Mouse (Mus musculus) bone marrow macrophage, adult 2 months (primary cell): ENCODE data around the gene Ccdc6. TPM values are rescaled to one million over a fixed set of nuclear protein-coding genes. Genes with fewer than 3 reads are reported as not detected.

Source experiments
- H3K27ac ChIP-seq: 2 replicates; pipeline ENCODE4 v1.5.1; 2012; ENCODE audit warnings: low read depth, low read length; ENCODE audit not compliant: insufficient read depth
- H3K4me1 ChIP-seq: 2 replicates; pipeline ENCODE4 v1.6.1; 2012; ENCODE audit warnings: low read length; ENCODE audit not compliant: control insufficient read depth, insufficient read depth
- H3K4me3 ChIP-seq: 2 replicates; pipeline ENCODE4 v1.5.1; 2012; ENCODE audit warnings: mild to moderate bottlenecking, low read length, moderate library complexity; ENCODE audit not compliant: insufficient read depth
- CTCF ChIP-seq: IDR thresholded peaks from 2 replicates; pipeline ENCODE4 v1.5.1; 2012; ENCODE audit warnings: low read depth, mild to moderate bottlenecking, low read length, moderate library complexity
- POLR2A ChIP-seq: IDR thresholded peaks from 2 replicates; pipeline ENCODE4 v1.6.1; 2012; ENCODE audit warnings: mild to moderate bottlenecking, low read depth, low read length, borderline replicate concordance
- polyA plus RNA-seq: library from polyadenylated mRNA; stranded (reverse); fragments of >200 nt; gene quantifications from 2 replicates; pipeline ENCODE4 v1.2.4, GENCODE M21; 2012; ENCODE audit not compliant: missing spikeins, insufficient read depth, insufficient read length

Ccdc6 gene
- polyA plus RNA-seq, 1 experiment: 33.8 TPM

- no peak overlapping the region for H3K27ac ChIP-seq
- H3K4me1 ChIP-seq: no peaks in the 10 kb centered on the region
- H3K4me3 ChIP-seq: no peak overlapping the region
- TF ChIP-seq POLR2A (no peak), CTCF (no peak)
Measured at GRCm38 (mm10) chr10:70125491-70125890, 28.6 kb downstream of the Ccdc6 start.

GRCm38 (mm10) chr10:70127273-70127672, 30.4 kb downstream of the Ccdc6 start:
- no peaks in the 10 kb centered on the region for H3K4me1 ChIP-seq
- H3K4me3 ChIP-seq: no peak overlapping the region
- TF ChIP-seq CTCF (no peak), POLR2A (no peak)
- no peak overlapping the region for H3K27ac ChIP-seq

GRCm38 (mm10) chr10:70128408-70128807, 31.5 kb downstream of the Ccdc6 start:
- Histone ChIP-seq H3K4me3 (no peak overlapping the region), H3K4me1 (no peaks in the 10 kb centered on the region), H3K27ac (no peak overlapping the region)
- TF ChIP-seq CTCF (no peak), POLR2A (no peak)

GRCm38 (mm10) chr10:70132087-70132560, 35.2 kb downstream of the Ccdc6 start:
- no peak overlapping the region for H3K27ac ChIP-seq
- TF ChIP-seq CTCF (no peak), POLR2A (no peak)
- no peak overlapping the region for H3K4me3 ChIP-seq
- H3K4me1 ChIP-seq: no peaks in the 10 kb centered on the region

- no peak for TF ChIP-seq CTCF
- no peak for TF ChIP-seq POLR2A
- Histone ChIP-seq H3K4me1 (no peaks in the 10 kb centered on the region), H3K4me3 (no peak overlapping the region), H3K27ac (no peak overlapping the region)
Measured at GRCm38 (mm10) chr10:70132714-70133113, 35.8 kb downstream of the Ccdc6 start.

GRCm38 (mm10) chr10:70133188-70133587, 36.3 kb downstream of the Ccdc6 start:
- Histone ChIP-seq H3K4me3 (no peak overlapping the region), H3K4me1 (no peaks in the 10 kb centered on the region), H3K27ac (no peak overlapping the region)
- no peak for TF ChIP-seq CTCF
- no peak for TF ChIP-seq POLR2A

- no peak for TF ChIP-seq CTCF
- TF ChIP-seq POLR2A: no peak
- Histone ChIP-seq H3K4me1 (no peaks in the 10 kb centered on the region), H3K4me3 (no peak overlapping the region), H3K27ac (no peak overlapping the region)
Measured at GRCm38 (mm10) chr10:70135680-70136079, 38.8 kb downstream of the Ccdc6 start.

GRCm38 (mm10) chr10:70137652-70138051, 40.7 kb downstream of the Ccdc6 start:
- no peak for TF ChIP-seq CTCF
- no peak for TF ChIP-seq POLR2A
- no peak overlapping the region for H3K27ac ChIP-seq

GRCm38 (mm10) chr10:70138150-70138549, 41.2 kb downstream of the Ccdc6 start:
- Histone ChIP-seq H3K27ac (no peak overlapping the region), H3K4me3 (no peak overlapping the region), H3K4me1 (no peaks in the 10 kb centered on the region)
- TF ChIP-seq CTCF (no peak), POLR2A (no peak)

More at GRCm38 (mm10) chr10:70137652-70138051, 40.7 kb downstream of the Ccdc6 start:
- Histone ChIP-seq H3K4me1 (no peaks in the 10 kb centered on the region), H3K4me3 (no peak overlapping the region)

GRCm38 (mm10) chr10:70139368-70139767, 42.4 kb downstream of the Ccdc6 start:
- no peak overlapping the region for H3K4me3 ChIP-seq
- no peaks in the 10 kb centered on the region for H3K4me1 ChIP-seq
- TF ChIP-seq CTCF: no peak
- no peak for TF ChIP-seq POLR2A
- H3K27ac ChIP-seq: no peak overlapping the region

- Histone ChIP-seq H3K4me1 (no peaks in the 10 kb centered on the region), H3K4me3 (no peak overlapping the region), H3K27ac (no peak overlapping the region)
- TF ChIP-seq POLR2A: no peak
- TF ChIP-seq CTCF: no peak
Measured at GRCm38 (mm10) chr10:70140414-70140813, 43.5 kb downstream of the Ccdc6 start.
